Mouse (Mus musculus): ENCODE data around the gene Mrpl4. TPM values are rescaled to one million over a fixed set of nuclear protein-coding genes. Genes with fewer than 3 reads are reported as not detected.

Gene Mrpl4
- total and polyA plus RNA-seq, 2 experiments = 16.0 to 79.8 TPM

GRCm38 (mm10) chr9:21030781-21031250 is 28.3 kb downstream of the Mrpl4 start:
- peaks cover 20% of the 10 kb centered on the region for H3K4me1 ChIP-seq (ENCODE audit: control insufficient read depth, insufficient read depth, low read length)
- no peaks in the 10 kb centered on the region for H3K79me2 ChIP-seq (ENCODE audit: control insufficient read depth, insufficient read depth, low read length)
- peak overlapping the region; percentile 31; the same call in 1 of the 2 replicates for H3K9ac ChIP-seq (ENCODE audit: low read depth, low read length)
- peaks cover 2% of the 10 kb centered on the region; the same call in 1 of the 2 replicates for H3K36me3 ChIP-seq (ENCODE audit: control insufficient read depth, insufficient read depth, low read length)
- TF ChIP-seq POLR2A (IDR thresholded peaks at IDR 0.05; ENCODE audit: extremely low read depth, insufficient read depth, low read length) (no peak), CTCF (IDR thresholded peaks at IDR 0.05; ENCODE audit: low read depth, low read length) (peak; percentile 49; the same call in 1 of the 2 replicates)
- peak overlapping the region; percentile 58 for H3K4me3 ChIP-seq (ENCODE audit: insufficient read depth, low read depth, low read length)
- peaks cover 6% of the 10 kb centered on the region for H3K27me3 ChIP-seq (ENCODE audit: control insufficient read depth, insufficient read depth, low read length)
- H3K27ac ChIP-seq (replicated peaks; ENCODE audit: insufficient read depth, low read depth, low read length) = no peak overlapping the region
- 1% methylated on average over 13 of the region's 13 CpGs for whole genome bisulfite sequencing
- DNase-seq (ENCODE audit: extremely low read depth, low read depth, low spot score) = peak; percentile 82

GRCm38 (mm10) chr9:21031251-21031895 is 28.8 kb downstream of the Mrpl4 start:
- H3K79me2 ChIP-seq (ENCODE audit: control insufficient read depth, insufficient read depth, low read length) = no peaks in the 10 kb centered on the region
- peak overlapping the region; percentile 31 for H3K9ac ChIP-seq (ENCODE audit: low read depth, low read length)
- H3K27ac ChIP-seq (replicated peaks; ENCODE audit: insufficient read depth, low read depth, low read length) = no peak overlapping the region
- DNase-seq (ENCODE audit: extremely low read depth, low read depth, low spot score) = no peak
- peaks cover 23% of the 10 kb centered on the region for H3K4me1 ChIP-seq (ENCODE audit: control insufficient read depth, insufficient read depth, low read length)
- H3K27me3 ChIP-seq (ENCODE audit: control insufficient read depth, insufficient read depth, low read length) = peaks cover 12% of the 10 kb centered on the region
- H3K4me3 ChIP-seq (ENCODE audit: insufficient read depth, low read depth, low read length) = peak overlapping the region; percentile 58
- no peak for TF ChIP-seq POLR2A (IDR thresholded peaks at IDR 0.05; ENCODE audit: extremely low read depth, insufficient read depth, low read length)
- TF ChIP-seq CTCF (IDR thresholded peaks at IDR 0.05; ENCODE audit: low read depth, low read length) = no peak
- peaks cover 2% of the 10 kb centered on the region; the same call in 1 of the 2 replicates for H3K36me3 ChIP-seq (ENCODE audit: control insufficient read depth, insufficient read depth, low read length)
- WGBS = under 1% methylated on average over 36 of the region's 36 CpGs

DNA sequence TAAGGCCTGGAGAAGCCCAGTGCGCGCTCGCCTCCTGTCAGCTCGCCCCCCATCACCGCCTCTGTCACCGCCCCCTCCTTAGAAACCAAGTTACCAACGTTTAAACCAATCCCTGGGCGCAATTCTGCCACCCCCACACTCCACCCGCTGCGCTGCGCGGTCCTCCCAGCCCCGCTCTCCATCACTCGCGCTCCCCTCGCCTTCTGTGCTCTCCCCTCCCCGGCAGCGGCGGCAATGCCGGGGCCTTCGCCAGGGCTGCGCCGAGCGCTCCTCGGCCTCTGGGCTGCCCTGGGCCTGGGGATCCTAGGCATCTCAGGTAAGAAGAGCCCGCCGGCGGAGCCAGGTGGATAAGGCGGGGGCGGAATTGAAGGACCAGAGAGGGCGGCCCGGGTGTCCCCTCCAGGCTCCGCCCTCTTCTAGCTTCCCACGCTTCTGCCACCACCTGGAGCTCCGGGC is 29.4 kb downstream of the Mrpl4 start, which contains the start of gene Icam5:
Gene Icam5, plus strand, starts transcription at position 178 of the 456 bp plus-strand sequence.
- TF ChIP-seq POLR2A (IDR thresholded peaks at IDR 0.05; ENCODE audit: extremely low read depth, insufficient read depth, low read length) (no peak), CTCF (IDR thresholded peaks at IDR 0.05; ENCODE audit: low read depth, low read length) (no peak)
- Histone ChIP-seq H3K27ac (replicated peaks; ENCODE audit: insufficient read depth, low read depth, low read length) (no peak within 1 kb of the TSS), H3K9ac (ENCODE audit: low read depth, low read length) (peak within 1 kb of the TSS; percentile 59), H3K79me2 (ENCODE audit: control insufficient read depth, insufficient read depth, low read length) (no peaks in the 10 kb centered on the region), H3K4me3 (ENCODE audit: insufficient read depth, low read depth, low read length) (peak within 1 kb of the TSS; percentile 60), H3K4me1 (ENCODE audit: control insufficient read depth, insufficient read depth, low read length) (peaks cover 24% of the 10 kb centered on the region), H3K27me3 (ENCODE audit: control insufficient read depth, insufficient read depth, low read length) (peaks cover 17% of the 10 kb centered on the region), H3K36me3 (ENCODE audit: control insufficient read depth, insufficient read depth, low read length) (peaks cover 2% of the 10 kb centered on the region; the same call in 1 of the 2 replicates)
- 3% methylated on average over 35 of the region's 35 CpGs for WGBS
- DNase-seq (ENCODE audit: extremely low read depth, low read depth, low spot score) = no peak

DNA sequence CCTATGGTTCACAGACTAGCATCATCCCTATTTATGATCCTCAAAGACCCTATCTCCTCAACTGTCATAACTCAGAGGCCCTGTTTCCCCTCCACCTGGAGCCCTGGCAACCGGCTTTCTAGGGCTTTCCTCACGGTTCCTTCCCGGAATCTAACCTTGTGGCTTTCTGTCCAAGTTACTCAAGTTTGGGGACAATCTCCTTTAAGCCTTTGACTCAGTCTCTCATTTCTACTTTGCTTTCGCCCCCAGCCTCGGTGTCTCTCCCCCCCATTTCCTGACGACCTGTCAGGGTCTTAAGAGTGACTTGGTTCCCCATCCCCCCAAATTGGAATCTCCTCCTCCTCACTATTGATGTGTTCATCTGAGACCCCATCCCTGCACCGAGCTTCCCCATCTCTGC is 30.0 kb downstream of the Mrpl4 start:
- no peak for DNase-seq (ENCODE audit: extremely low read depth, low read depth, low spot score)
- Histone ChIP-seq H3K27me3 (ENCODE audit: control insufficient read depth, insufficient read depth, low read length) (peaks cover 22% of the 10 kb centered on the region), H3K9ac (ENCODE audit: low read depth, low read length) (no peak overlapping the region), H3K4me3 (ENCODE audit: insufficient read depth, low read depth, low read length) (no peak overlapping the region), H3K4me1 (ENCODE audit: control insufficient read depth, insufficient read depth, low read length) (peaks cover 24% of the 10 kb centered on the region), H3K27ac (replicated peaks; ENCODE audit: insufficient read depth, low read depth, low read length) (no peak overlapping the region), H3K36me3 (ENCODE audit: control insufficient read depth, insufficient read depth, low read length) (peaks cover 2% of the 10 kb centered on the region; the same call in 1 of the 2 replicates), H3K79me2 (ENCODE audit: control insufficient read depth, insufficient read depth, low read length) (no peaks in the 10 kb centered on the region)
- 4% methylated on average over 7 of the region's 7 CpGs for WGBS
- TF ChIP-seq POLR2A (IDR thresholded peaks at IDR 0.05; ENCODE audit: extremely low read depth, insufficient read depth, low read length) (no peak), CTCF (IDR thresholded peaks at IDR 0.05; ENCODE audit: low read depth, low read length) (no peak)

DNA sequence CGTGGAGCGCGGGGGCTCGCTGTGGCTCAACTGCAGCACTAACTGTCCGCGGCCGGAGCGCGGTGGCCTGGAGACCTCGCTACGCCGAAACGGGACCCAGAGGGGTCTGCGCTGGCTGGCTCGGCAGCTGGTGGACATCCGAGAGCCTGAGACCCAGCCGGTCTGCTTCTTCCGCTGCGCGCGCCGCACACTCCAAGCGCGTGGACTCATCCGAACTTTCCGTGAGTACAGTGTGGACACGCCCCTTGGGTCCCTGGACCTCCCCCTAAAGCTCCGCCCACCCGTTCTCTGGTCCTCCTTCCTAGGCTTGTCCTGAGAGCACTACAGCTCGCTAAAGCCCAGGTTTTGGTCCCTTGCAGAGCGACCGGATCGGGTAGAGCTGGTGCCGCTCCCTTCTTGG is 30.6 kb downstream of the Mrpl4 start:
- WGBS = 1% methylated on average over 34 of the region's 34 CpGs
- peak overlapping the region; percentile 59 for H3K9ac ChIP-seq (ENCODE audit: low read depth, low read length)
- H3K36me3 ChIP-seq (ENCODE audit: control insufficient read depth, insufficient read depth, low read length) = no peaks in the 10 kb centered on the region
- no peak for TF ChIP-seq POLR2A (IDR thresholded peaks at IDR 0.05; ENCODE audit: extremely low read depth, insufficient read depth, low read length)
- TF ChIP-seq CTCF (IDR thresholded peaks at IDR 0.05; ENCODE audit: low read depth, low read length) = no peak
- H3K79me2 ChIP-seq (ENCODE audit: control insufficient read depth, insufficient read depth, low read length) = no peaks in the 10 kb centered on the region
- no peak overlapping the region for H3K27ac ChIP-seq (replicated peaks; ENCODE audit: insufficient read depth, low read depth, low read length)
- H3K4me1 ChIP-seq (ENCODE audit: control insufficient read depth, insufficient read depth, low read length) = peaks cover 24% of the 10 kb centered on the region
- peak overlapping the region; percentile 60 for H3K4me3 ChIP-seq (ENCODE audit: insufficient read depth, low read depth, low read length)
- DNase-seq (ENCODE audit: extremely low read depth, low read depth, low spot score) = peak; percentile 82
- H3K27me3 ChIP-seq (ENCODE audit: control insufficient read depth, insufficient read depth, low read length) = peaks cover 27% of the 10 kb centered on the region
